Mouse (Mus musculus) kidney, adult 2 months (tissue): ENCODE data around the gene Chrne. TPM values are rescaled to one million over a fixed set of nuclear protein-coding genes. Genes with fewer than 3 reads are reported as not detected.

ENCODE experiments used
- DNase-seq: peaks from one replicate; pipeline ENCODE4 v3.0.0; 2021
- H3K27ac ChIP-seq: fragments of 200-500 bp; 2 replicates; pipeline ENCODE4 v1.5.1; 2012; ENCODE audit warnings: low read depth, low read length, control low read depth, inconsistent platforms; ENCODE audit not compliant: insufficient read depth
- H3K27me3 ChIP-seq: fragments of 200-500 bp; replicated peaks from 2 replicates; pipeline ENCODE4 v1.6.1; 2012; ENCODE audit warnings: mild to moderate bottlenecking, moderate library complexity, low read length, inconsistent platforms; ENCODE audit not compliant: control insufficient read depth, insufficient read depth
- H3K36me3 ChIP-seq: fragments of 200-500 bp; 2 replicates; pipeline ENCODE4 v1.6.1; 2012; ENCODE audit warnings: mild to moderate bottlenecking, moderate library complexity, low read length, inconsistent platforms; ENCODE audit not compliant: control insufficient read depth, insufficient read depth
- H3K4me1 ChIP-seq: fragments of 200-500 bp; 2 replicates; pipeline ENCODE4 v1.6.1; 2011; ENCODE audit warnings: low read length; ENCODE audit not compliant: control insufficient read depth, insufficient read depth
- H3K4me3 ChIP-seq: fragments of 200-500 bp; 2 replicates; pipeline ENCODE4 v1.5.1; 2011; ENCODE audit warnings: mild to moderate bottlenecking, low read depth, low read length, control low read depth; ENCODE audit not compliant: insufficient read depth
- CTCF ChIP-seq: fragments of 200-500 bp; conservative IDR thresholded peaks from 2 replicates; pipeline ENCODE4 v1.5.1; 2011; ENCODE audit warnings: low read depth, mild to moderate bottlenecking, control low read depth, low read length, moderate library complexity, mixed read lengths; ENCODE audit not compliant: insufficient read depth, insufficient read length
- POLR2A ChIP-seq: fragments of 200-500 bp; IDR thresholded peaks from one replicate; pipeline ENCODE4 v1.6.1; 2011; ENCODE audit warnings: low read depth, low read length, control low read depth
- WGBS: fragments of 180-500 bp; shearing (Covaris S2); methylation state at CpG from one replicate; pipeline ENCODE4 v1.1.7; 2018; 5-methylcytosine and 5-hydroxymethylcytosine counted together
- polyA plus RNA-seq: library from polyadenylated mRNA; depleted of rRNA; stranded (reverse); fragments of >200 nt; gene quantifications from 2 replicates; pipeline ENCODE4 v1.2.3, GENCODE M21; 2012

Chrne gene
- polyA plus RNA-seq, 1 experiment: 1.0 TPM

GRCm38 (mm10) chr11:70615074-70615473, 3.9 kb downstream of the Chrne start:
- H3K27me3 ChIP-seq: no peaks in the 10 kb centered on the region
- H3K36me3 ChIP-seq: no peaks in the 10 kb centered on the region
- DNase-seq: peak; percentile 80
- H3K27ac ChIP-seq: no peak overlapping the region
- 4% methylated on average over 17 of the region's 17 CpGs for WGBS
- H3K4me1 ChIP-seq: peaks cover 5% of the 10 kb centered on the region; the same call in 1 of the 2 replicates
- peak overlapping the region; percentile 45 for H3K4me3 ChIP-seq
- no peak; the same call in 1 of the 2 replicates for TF ChIP-seq CTCF
- TF ChIP-seq POLR2A: no peak

GRCm38 (mm10) chr11:70612505-70612904, 6.5 kb downstream of the Chrne start:
- peak; percentile 27 for DNase-seq

GRCm38 (mm10) chr11:70610752-70611151, 8.3 kb downstream of the Chrne start:
- H3K27me3 ChIP-seq: no peaks in the 10 kb centered on the region
- H3K36me3 ChIP-seq: no peaks in the 10 kb centered on the region; the same call in none of the 2 replicates
- 84% methylated on average over 4 of the region's 4 CpGs for WGBS
- TF ChIP-seq CTCF (no peak; the same call in 1 of the 2 replicates), POLR2A (no peak)
- H3K4me3 ChIP-seq: no peak overlapping the region
- DNase-seq: no peak
- H3K27ac ChIP-seq: no peak overlapping the region
- H3K4me1 ChIP-seq: peaks cover 5% of the 10 kb centered on the region; the same call in 1 of the 2 replicates

More at GRCm38 (mm10) chr11:70612505-70612904, 6.5 kb downstream of the Chrne start:
- 74% methylated on average over 7 of the region's 7 CpGs for WGBS
- no peak overlapping the region for H3K4me3 ChIP-seq
- no peaks in the 10 kb centered on the region; the same call in none of the 2 replicates for H3K36me3 ChIP-seq
- TF ChIP-seq CTCF: peak; percentile 47; the same call in 1 of the 2 replicates
- TF ChIP-seq POLR2A: no peak
- H3K4me1 ChIP-seq: peaks cover 5% of the 10 kb centered on the region; the same call in 1 of the 2 replicates
- no peaks in the 10 kb centered on the region for H3K27me3 ChIP-seq
- H3K27ac ChIP-seq: no peak overlapping the region

- Histone ChIP-seq H3K27ac (no peak overlapping the region), H3K27me3 (no peaks in the 10 kb centered on the region), H3K36me3 (no peaks in the 10 kb centered on the region; the same call in none of the 2 replicates), H3K4me3 (no peak overlapping the region), H3K4me1 (no peaks in the 10 kb centered on the region)
- TF ChIP-seq CTCF: peak; percentile 60
- TF ChIP-seq POLR2A: no peak
- DNase-seq: peak; percentile 86
- 73% methylated on average over 26 of the region's 26 CpGs for WGBS
Measured at GRCm38 (mm10) chr11:70608381-70609066, 10.5 kb downstream of the Chrne start.

GRCm38 (mm10) chr11:70607611-70608010, 11.4 kb downstream of the Chrne start:
- H3K27ac ChIP-seq: no peak overlapping the region
- WGBS: 82% methylated on average over 9 of the region's 9 CpGs
- no peaks in the 10 kb centered on the region for H3K27me3 ChIP-seq
- H3K4me3 ChIP-seq: no peak overlapping the region
- DNase-seq: no peak
- H3K4me1 ChIP-seq: no peaks in the 10 kb centered on the region
- TF ChIP-seq POLR2A (no peak), CTCF (no peak)
- H3K36me3 ChIP-seq: no peaks in the 10 kb centered on the region; the same call in none of the 2 replicates

GRCm38 (mm10) chr11:70606717-70607116, 12.3 kb downstream of the Chrne start:
- TF ChIP-seq POLR2A: no peak
- no peak for TF ChIP-seq CTCF
- Histone ChIP-seq H3K27ac (no peak overlapping the region), H3K36me3 (no peaks in the 10 kb centered on the region; the same call in none of the 2 replicates), H3K4me3 (no peak overlapping the region), H3K27me3 (no peaks in the 10 kb centered on the region), H3K4me1 (no peaks in the 10 kb centered on the region)
- WGBS: 80% methylated on average over 12 of the region's 12 CpGs
- DNase-seq: no peak

- H3K4me1 ChIP-seq: no peaks in the 10 kb centered on the region
- 53% methylated on average over 14 of the region's 14 CpGs for WGBS
- H3K27me3 ChIP-seq: no peaks in the 10 kb centered on the region
- H3K4me3 ChIP-seq: no peak overlapping the region
- DNase-seq: peak; percentile 88
- no peak for TF ChIP-seq POLR2A
- peak; percentile 97 for TF ChIP-seq CTCF
- no peaks in the 10 kb centered on the region; the same call in none of the 2 replicates for H3K36me3 ChIP-seq
- no peak overlapping the region for H3K27ac ChIP-seq
Measured at GRCm38 (mm10) chr11:70605024-70605566, 13.9 kb downstream of the Chrne start.
